Mouse (Mus musculus): ENCODE results near the gene Usp12. TPM values are rescaled to one million over a fixed set of nuclear protein-coding genes. Genes with fewer than 3 reads are reported as not detected.

The Usp12 gene
- polyA plus RNA-seq, 1 experiment from 2014 or later = 13.8 TPM

GRCm38 (mm10) chr5:146834959-146835358, 40.2 kb upstream of the Usp12 start:
- Histone ChIP-seq H3K27me3 (ENCODE audit: control insufficient read depth, insufficient read depth, low read length) (no peaks in the 10 kb centered on the region), H3K4me2 (ENCODE audit: low read depth) (no peak overlapping the region), H3K36me3 (ENCODE audit: control insufficient read depth, insufficient read depth, low read length) (peaks cover 11% of the 10 kb centered on the region), H3K27ac (ENCODE audit: low read depth, low read length) (no peak overlapping the region), H3K9ac (ENCODE audit: low read length) (no peak overlapping the region), H3K9me3 (ENCODE audit: control insufficient read depth, low read length) (no peaks in the 10 kb centered on the region), H3K4me1 (ENCODE audit: control insufficient read depth, insufficient read depth, low read length) (peaks cover 6% of the 10 kb centered on the region; the same call in 1 of the 2 replicates), H3K4me3 (ENCODE audit: low read depth, low read length) (no peak overlapping the region)
- ATAC-seq (ENCODE audit: insufficient read depth, low FRiP score, low TSS enrichment) (no peak), DNase-seq (ENCODE audit: low spot score) (no peak)
- 90% methylated on average over 8 of the region's 8 CpGs for WGBS

GRCm38 (mm10) chr5:146833673-146834201, 38.9 kb upstream of the Usp12 start:
- peaks cover 11% of the 10 kb centered on the region for H3K36me3 ChIP-seq (ENCODE audit: control insufficient read depth, insufficient read depth, low read length)
- H3K4me1 ChIP-seq (ENCODE audit: control insufficient read depth, insufficient read depth, low read length) = peaks cover 6% of the 10 kb centered on the region; the same call in 1 of the 2 replicates
- no peak for DNase-seq (ENCODE audit: low spot score)
- ATAC-seq (ENCODE audit: insufficient read depth, low FRiP score, low TSS enrichment) = no peak
- peak overlapping the region; percentile 60 for H3K4me2 ChIP-seq (ENCODE audit: low read depth)
- no peaks in the 10 kb centered on the region for H3K9me3 ChIP-seq (ENCODE audit: control insufficient read depth, low read length)
- H3K27me3 ChIP-seq (ENCODE audit: control insufficient read depth, insufficient read depth, low read length) = no peaks in the 10 kb centered on the region
- H3K4me3 ChIP-seq (ENCODE audit: low read depth, low read length) = peak overlapping the region; percentile 66
- 24% methylated on average over 8 of the region's 8 CpGs for WGBS
- peak overlapping the region; percentile 86 for H3K9ac ChIP-seq (ENCODE audit: low read length)
- no peak overlapping the region for H3K27ac ChIP-seq (ENCODE audit: low read depth, low read length)

- Histone ChIP-seq H3K4me3 (ENCODE audit: low read depth, low read length) (peak within 1 kb of the TSS; percentile 66), H3K4me2 (ENCODE audit: low read depth) (peak within 1 kb of the TSS; percentile 60), H3K36me3 (ENCODE audit: control insufficient read depth, insufficient read depth, low read length) (peaks cover 10% of the 10 kb centered on the region), H3K4me1 (ENCODE audit: control insufficient read depth, insufficient read depth, low read length) (peaks cover 6% of the 10 kb centered on the region; the same call in 1 of the 2 replicates), H3K9ac (ENCODE audit: low read length) (peak within 1 kb of the TSS; percentile 86), H3K9me3 (ENCODE audit: control insufficient read depth, low read length) (no peaks in the 10 kb centered on the region), H3K27ac (ENCODE audit: low read depth, low read length) (peak within 1 kb of the TSS; percentile 42; the same call in 1 of the 2 replicates), H3K27me3 (ENCODE audit: control insufficient read depth, insufficient read depth, low read length) (no peaks in the 10 kb centered on the region)
- DNase-seq (ENCODE audit: low spot score) (peak; percentile 95), ATAC-seq (ENCODE audit: insufficient read depth, low FRiP score, low TSS enrichment) (peak; percentile 98)
- under 1% methylated on average over 60 of the region's 60 CpGs for WGBS
These were observed 38.1 kb upstream of the Usp12 start, which contains the start of gene Rpl21 for GRCm38 (mm10) chr5:146832769-146833448. Gene Rpl21, plus strand, starts transcription at chr5:146832890.

- Histone ChIP-seq H3K27me3 (ENCODE audit: control insufficient read depth, insufficient read depth, low read length) (no peaks in the 10 kb centered on the region), H3K36me3 (ENCODE audit: control insufficient read depth, insufficient read depth, low read length) (peaks cover 7% of the 10 kb centered on the region), H3K9me3 (ENCODE audit: control insufficient read depth, low read length) (no peaks in the 10 kb centered on the region), H3K4me1 (ENCODE audit: control insufficient read depth, insufficient read depth, low read length) (peaks cover 6% of the 10 kb centered on the region; the same call in 1 of the 2 replicates), H3K4me3 (ENCODE audit: low read depth, low read length) (0 out of 2 replicates have a peak overlapping the region, but pooled peaks have one; percentile 66), H3K4me2 (ENCODE audit: low read depth) (peak overlapping the region; percentile 60), H3K9ac (ENCODE audit: low read length) (peak overlapping the region; percentile 2; the same call in 1 of the 2 replicates), H3K27ac (ENCODE audit: low read depth, low read length) (no peak overlapping the region)
- no peak for ATAC-seq (ENCODE audit: insufficient read depth, low FRiP score, low TSS enrichment)
- WGBS = 54% methylated on average over 7 of the region's 7 CpGs
- no peak for DNase-seq (ENCODE audit: low spot score)
These were observed 37.6 kb upstream of the Usp12 start for GRCm38 (mm10) chr5:146832435-146832768.

GRCm38 (mm10) chr5:146829528-146829927, 34.7 kb upstream of the Usp12 start:
- Histone ChIP-seq H3K27ac (ENCODE audit: low read depth, low read length) (no peak overlapping the region), H3K36me3 (ENCODE audit: control insufficient read depth, insufficient read depth, low read length) (0 out of 2 replicates have a peak, but pooled peaks cover under 1% of the 10 kb centered on the region), H3K4me1 (ENCODE audit: control insufficient read depth, insufficient read depth, low read length) (peaks cover 6% of the 10 kb centered on the region; the same call in 1 of the 2 replicates), H3K4me2 (ENCODE audit: low read depth) (no peak overlapping the region), H3K4me3 (ENCODE audit: low read depth, low read length) (no peak overlapping the region), H3K9me3 (ENCODE audit: control insufficient read depth, low read length) (no peaks in the 10 kb centered on the region), H3K9ac (ENCODE audit: low read length) (no peak overlapping the region), H3K27me3 (ENCODE audit: control insufficient read depth, insufficient read depth, low read length) (no peaks in the 10 kb centered on the region)
- no peak for DNase-seq (ENCODE audit: low spot score)
- 51% methylated on average over 8 of the region's 8 CpGs for WGBS
- no peak for ATAC-seq (ENCODE audit: insufficient read depth, low FRiP score, low TSS enrichment)

GRCm38 (mm10) chr5:146823005-146823404, 28.2 kb upstream of the Usp12 start:
- Histone ChIP-seq H3K9ac (ENCODE audit: low read length) (no peak overlapping the region), H3K4me1 (ENCODE audit: control insufficient read depth, insufficient read depth, low read length) (no peaks in the 10 kb centered on the region), H3K9me3 (ENCODE audit: control insufficient read depth, low read length) (no peaks in the 10 kb centered on the region), H3K4me2 (ENCODE audit: low read depth) (no peak overlapping the region), H3K4me3 (ENCODE audit: low read depth, low read length) (no peak overlapping the region), H3K36me3 (ENCODE audit: control insufficient read depth, insufficient read depth, low read length) (no peaks in the 10 kb centered on the region), H3K27ac (ENCODE audit: low read depth, low read length) (no peak overlapping the region), H3K27me3 (ENCODE audit: control insufficient read depth, insufficient read depth, low read length) (no peaks in the 10 kb centered on the region)
- 93% methylated on average over 5 of the region's 5 CpGs for WGBS
- DNase-seq (ENCODE audit: low spot score) (no peak), ATAC-seq (ENCODE audit: insufficient read depth, low FRiP score, low TSS enrichment) (no peak)

- H3K4me3 ChIP-seq (ENCODE audit: low read depth, low read length) = no peak overlapping the region
- H3K27ac ChIP-seq (ENCODE audit: low read depth, low read length) = no peak overlapping the region
- no peaks in the 10 kb centered on the region for H3K27me3 ChIP-seq (ENCODE audit: control insufficient read depth, insufficient read depth, low read length)
- 73% methylated on average over 8 of the region's 8 CpGs for WGBS
- no peaks in the 10 kb centered on the region for H3K4me1 ChIP-seq (ENCODE audit: control insufficient read depth, insufficient read depth, low read length)
- DNase-seq (ENCODE audit: low spot score) (no peak), ATAC-seq (ENCODE audit: insufficient read depth, low FRiP score, low TSS enrichment) (no peak)
- no peaks in the 10 kb centered on the region for H3K36me3 ChIP-seq (ENCODE audit: control insufficient read depth, insufficient read depth, low read length)
- no peaks in the 10 kb centered on the region for H3K9me3 ChIP-seq (ENCODE audit: control insufficient read depth, low read length)
- no peak overlapping the region for H3K9ac ChIP-seq (ENCODE audit: low read length)
- H3K4me2 ChIP-seq (ENCODE audit: low read depth) = no peak overlapping the region
These were observed 24.3 kb upstream of the Usp12 start for GRCm38 (mm10) chr5:146818906-146819623.

- 82% methylated on average over 8 of the region's 8 CpGs for WGBS
- H3K9ac ChIP-seq (ENCODE audit: low read length) = no peak overlapping the region
- no peak overlapping the region for H3K4me3 ChIP-seq (ENCODE audit: low read depth, low read length)
- DNase-seq (ENCODE audit: low spot score) (no peak), ATAC-seq (ENCODE audit: insufficient read depth, low FRiP score, low TSS enrichment) (no peak)
- H3K36me3 ChIP-seq (ENCODE audit: control insufficient read depth, insufficient read depth, low read length) = no peaks in the 10 kb centered on the region
- H3K27ac ChIP-seq (ENCODE audit: low read depth, low read length) = no peak overlapping the region
- H3K9me3 ChIP-seq (ENCODE audit: control insufficient read depth, low read length) = no peaks in the 10 kb centered on the region
- H3K4me2 ChIP-seq (ENCODE audit: low read depth) = no peak overlapping the region
- H3K4me1 ChIP-seq (ENCODE audit: control insufficient read depth, insufficient read depth, low read length) = no peaks in the 10 kb centered on the region
- H3K27me3 ChIP-seq (ENCODE audit: control insufficient read depth, insufficient read depth, low read length) = no peaks in the 10 kb centered on the region
These were observed 22.8 kb upstream of the Usp12 start for GRCm38 (mm10) chr5:146817583-146817982.

Data from neural tube, embryonic 11.5 days (tissue).